Mouse (Mus musculus) MEL (cell line): ENCODE results near the gene Trabd.

Source experiments
- CTCF ChIP-seq, 3 experiments: IDR thresholded peaks in 2 of 3; conservative IDR thresholded peaks in 1 of 3; 2 replicates each; pipeline ENCODE4 v1.5.1; 2011 to 2012; ENCODE audit warnings: low read length in 3 of 3, low read depth in 2 of 3, mild to moderate bottlenecking in 2 of 3, improper control_type of control experiment in 1 of 3, inconsistent platforms in 1 of 3, mixed read lengths in 1 of 3, moderate library complexity in 1 of 3; ENCODE audit not compliant: control insufficient read depth in 1 of 3, insufficient read depth in 1 of 3, poor library complexity in 1 of 3, severe bottlenecking in 1 of 3
- POLR2A ChIP-seq, 2 experiments: IDR thresholded peaks; 2 replicates each; pipeline ENCODE4 v1.6.1; 2011 to 2012; ENCODE audit warnings: low read length in 2 of 2, mild to moderate bottlenecking in 2 of 2, control low read depth in 1 of 2, improper control_type of control experiment in 1 of 2, low read depth in 1 of 2, moderate library complexity in 1 of 2; ENCODE audit not compliant: control insufficient read depth in 1 of 2, insufficient read depth in 1 of 2, poor library complexity in 1 of 2
- POLR2AphosphoS5 ChIP-seq: IDR thresholded peaks from 2 replicates; pipeline ENCODE4 v1.6.1; 2012; ENCODE audit warnings: low read depth, borderline replicate concordance, mild to moderate bottlenecking, inconsistent platforms, low read length, moderate library complexity, mixed read lengths
- RAD21 ChIP-seq: IDR thresholded peaks from 2 replicates; pipeline ENCODE4 v1.6.1; 2011; ENCODE audit warnings: mild to moderate bottlenecking, low read depth, low read length, improper control_type of control experiment
- TBP ChIP-seq: IDR thresholded peaks from 2 replicates; pipeline ENCODE4 v1.8.0; 2011; ENCODE audit warnings: low read depth, low read length, improper control_type of control experiment
- USF1 ChIP-seq: IDR thresholded peaks from 2 replicates; pipeline ENCODE4 v1.6.1; 2014; ENCODE audit warnings: low read depth, mild to moderate bottlenecking, inconsistent platforms, low read length, improper control_type of control experiment, moderate library complexity
- ZNF384 ChIP-seq: IDR thresholded peaks from 2 replicates; pipeline ENCODE4 v1.6.1; 2012; ENCODE audit warnings: low read depth, mild to moderate bottlenecking, inconsistent platforms, low read length, improper control_type of control experiment

- no peak for TF ChIP-seq POLR2AphosphoS5
- peak; percentile 45 to 93; a peak in 3 of 4 replicates for TF ChIP-seq POLR2A (IDR thresholded peaks at IDR 0.05; ENCODE audit: control insufficient read depth in 1 of 2, insufficient read depth in 1 of 2, low read depth in 1 of 2, low read length in 2 of 2, poor library complexity in 1 of 2)
- no peak for TF ChIP-seq ZNF384
- TF ChIP-seq CTCF (IDR thresholded peaks at IDR 0.05 in 2 of 3, conservative IDR thresholded peaks at IDR 0.05 in 1 of 3; ENCODE audit: control insufficient read depth in 1 of 3, insufficient read depth in 1 of 3, low read depth in 2 of 3, low read length in 3 of 3, poor library complexity in 1 of 3, severe bottlenecking in 1 of 3) = peak; percentile 70 to 85 (median 76)
- no peak for TF ChIP-seq USF1
- TF ChIP-seq RAD21 = no peak; the same call in 1 of the 2 replicates
- TF ChIP-seq TBP = peak; percentile 82
These were observed 53.7 kb downstream of the Trabd start, which contains the start of gene Hdac10 for GRCm38 (mm10) chr15:89128382-89129350.
